Mouse (Mus musculus): ENCODE results near the gene Pah.

- TF ChIP-seq CTCF (IDR thresholded peaks at IDR 0.05; ENCODE audit: control insufficient read depth, insufficient read depth, insufficient replicate concordance, low read depth, low read length) (no peak), POLR2A (IDR thresholded peaks at IDR 0.05; ENCODE audit: control insufficient read depth, low read depth, low read length) (no peak)
Observed at GRCm38 (mm10) chr10:87520401-87521116, 1.0 kb upstream of the Pah start.
